Mouse (Mus musculus) cerebellum, adult 9-11 months (tissue): Measurements from ENCODE around the gene Hecw1.
"Not testable (repeated sequence)": the region's sequence is repeated elsewhere in the genome, so short reads cannot be mapped to it uniquely, and the experiment has no call there.

Experiments used
- DNase-seq: peaks from one replicate; pipeline ENCODE4 v3.0.0; 2022

Gene Hecw1

GRCm38 (mm10) chr13:14327252-14327651 lies 195.8 kb downstream of the Hecw1 start:
- no peak for DNase-seq

GRCm38 (mm10) chr13:14306617-14307016 lies 216.4 kb downstream of the Hecw1 start:
- no peak for DNase-seq

- no peak for DNase-seq
Observed at GRCm38 (mm10) chr13:14304103-14304502, 218.9 kb downstream of the Hecw1 start.

GRCm38 (mm10) chr13:14302921-14303320 lies 220.1 kb downstream of the Hecw1 start:
- DNase-seq = no peak

GRCm38 (mm10) chr13:14290016-14290415 lies 233.0 kb downstream of the Hecw1 start:
- no peak for DNase-seq

GRCm38 (mm10) chr13:14271476-14271875 lies 251.6 kb downstream of the Hecw1 start:
- DNase-seq = no peak

- not testable (repeated sequence) for DNase-seq
Observed at GRCm38 (mm10) chr13:14260939-14261338, 262.1 kb downstream of the Hecw1 start.

GRCm38 (mm10) chr13:14245946-14246345 lies 277.1 kb downstream of the Hecw1 start:
- DNase-seq = no peak

GRCm38 (mm10) chr13:14179669-14180068 lies 343.4 kb downstream of the Hecw1 start:
- no peak for DNase-seq

GRCm38 (mm10) chr13:14177989-14178388 lies 345.0 kb downstream of the Hecw1 start:
- no peak for DNase-seq
